Mouse (Mus musculus): ENCODE measurements at regions not wholly inside any gene's neighbourhood (a gene's known extent, or its start where the extent isn't known, plus 50 kb on each side); places are given as distances from the start of the nearest gene placed in this dataset.

DNA sequence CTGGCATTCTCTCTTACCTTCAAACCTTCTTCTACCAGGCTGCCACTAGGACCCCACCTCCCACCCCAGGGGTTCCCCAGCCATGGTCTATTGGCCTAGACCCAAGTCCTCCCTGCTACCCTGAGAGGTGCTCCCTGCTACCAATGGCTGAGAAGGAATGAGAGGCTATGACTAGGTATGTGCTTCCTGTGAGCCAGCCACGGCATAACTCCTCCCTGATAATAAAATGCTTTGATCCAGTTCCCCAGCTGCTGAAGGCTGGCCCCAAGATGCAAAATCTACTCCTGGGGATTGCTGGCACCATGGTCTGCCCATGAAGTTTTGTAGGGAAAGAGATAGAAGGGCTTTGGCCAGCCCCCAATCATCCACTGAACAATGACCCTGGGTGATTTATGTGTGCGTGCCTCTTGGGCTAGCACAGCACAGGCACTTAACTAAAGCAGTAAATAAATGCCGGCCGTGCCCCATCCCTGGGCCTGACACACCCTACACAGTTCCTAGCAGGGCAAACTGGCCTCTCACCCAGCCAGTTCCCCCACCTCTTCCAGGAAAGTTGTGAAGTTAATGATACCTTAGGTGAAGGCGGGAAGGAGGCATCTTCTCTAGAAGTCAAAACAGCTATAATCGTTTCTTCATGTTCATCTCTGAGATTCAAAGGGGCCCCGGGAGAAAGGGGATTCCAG lies 145.8 kb downstream of the 2410131K14Rik start:
- TF ChIP-seq POLR2A (IDR thresholded peaks at IDR 0.05; ENCODE audit: control insufficient read depth in 1 of 2, insufficient read depth in 1 of 2, low read depth in 1 of 2, low read length in 2 of 2, poor library complexity in 1 of 2) = no peak
- TF ChIP-seq MAFK (IDR thresholded peaks at IDR 0.05; ENCODE audit: borderline replicate concordance, low read depth, low read length) = no peak
- no peak for TF ChIP-seq ZC3H11A (IDR thresholded peaks at IDR 0.05; ENCODE audit: low read depth, low read length)
- TF ChIP-seq CTCF (IDR thresholded peaks at IDR 0.05 in 2 of 3, conservative IDR thresholded peaks at IDR 0.05 in 1 of 3; ENCODE audit: control insufficient read depth in 1 of 3, insufficient read depth in 1 of 3, low read depth in 2 of 3, low read length in 3 of 3, poor library complexity in 1 of 3, severe bottlenecking in 1 of 3) = no peak
- TF ChIP-seq SIN3A (IDR thresholded peaks at IDR 0.05; ENCODE audit: low read length) = no peak
- no peak for TF ChIP-seq HCFC1 (IDR thresholded peaks at IDR 0.05; ENCODE audit: low read depth, low read length)
- TF ChIP-seq MAZ (IDR thresholded peaks at IDR 0.05; ENCODE audit: low read depth, low read length) = no peak
- no peak for TF ChIP-seq EP300 (IDR thresholded peaks at IDR 0.05; ENCODE audit: low read depth in 1 of 2, low read length in 2 of 2)
- no peak for TF ChIP-seq MYB (IDR thresholded peaks at IDR 0.05; ENCODE audit: low read depth, low read length)
- TF ChIP-seq GATA1 (IDR thresholded peaks at IDR 0.05; ENCODE audit: low read depth, low read length) = no peak
- no peak for TF ChIP-seq TAL1 (IDR thresholded peaks at IDR 0.05; ENCODE audit: low read length)
- no peak for TF ChIP-seq TBP (IDR thresholded peaks at IDR 0.05; ENCODE audit: low read depth, low read length)
- no peak for TF ChIP-seq TCF12 (IDR thresholded peaks at IDR 0.05; ENCODE audit: low read depth, low read length)
